Mouse (Mus musculus) hindbrain, embryonic 16.5 days (tissue): ENCODE data around the gene Brd3. TPM values are rescaled to one million over a fixed set of nuclear protein-coding genes. Genes with fewer than 3 reads are reported as not detected.
"Not testable (repeated sequence)": the region's sequence is repeated elsewhere in the genome, so short reads cannot be mapped to it uniquely, and the experiment has no call there.

Experiments used
- ATAC-seq: fragments of 200-750 bp; cut with Nextera tagmentation; 2 replicates; pipeline ENCODE4 v1.8.0; 2017; ENCODE audit warnings: moderate TSS enrichment, moderate library complexity
- H3K27ac ChIP-seq: fragments of 300-500 bp; sonication (generic); 2 replicates; pipeline ENCODE4 v1.5.1; 2014; ENCODE audit warnings: low read depth, mild to moderate bottlenecking, control low read depth, low read length, moderate library complexity
- H3K27me3 ChIP-seq: fragments of 300-500 bp; sonication (generic); replicated peaks from 2 replicates; pipeline ENCODE4 v1.6.1; 2014; ENCODE audit warnings: low read length; ENCODE audit not compliant: control insufficient read depth, insufficient read depth
- H3K36me3 ChIP-seq: fragments of 300-500 bp; sonication (generic); 2 replicates; pipeline ENCODE4 v1.6.1; 2014; ENCODE audit warnings: mild to moderate bottlenecking, low read length, moderate library complexity, mixed read lengths; ENCODE audit not compliant: control insufficient read depth, insufficient read depth
- H3K4me1 ChIP-seq: fragments of 300-500 bp; sonication (generic); 2 replicates; pipeline ENCODE4 v1.6.1; 2014; ENCODE audit warnings: low read depth, low read length; ENCODE audit not compliant: control insufficient read depth, insufficient read depth
- H3K4me2 ChIP-seq: fragments of 300-500 bp; sonication (generic); 2 replicates; pipeline ENCODE4 v1.6.1; 2014; ENCODE audit warnings: mild to moderate bottlenecking, low read length, control low read depth, moderate library complexity
- H3K4me3 ChIP-seq: fragments of 300-500 bp; sonication (generic); 2 replicates; pipeline ENCODE4 v1.5.1; 2014; ENCODE audit warnings: mild to moderate bottlenecking, low read length, control low read depth, moderate library complexity
- H3K9ac ChIP-seq: fragments of 300-500 bp; sonication (generic); 2 replicates; pipeline ENCODE4 v1.6.1; 2014; ENCODE audit warnings: low read depth, mild to moderate bottlenecking, control low read depth, low read length, moderate library complexity
- H3K9me3 ChIP-seq: fragments of 300-500 bp; sonication (generic); 2 replicates; pipeline ENCODE4 v1.6.1; 2014; ENCODE audit warnings: mild to moderate bottlenecking, low read length, moderate library complexity; ENCODE audit not compliant: control insufficient read depth
- WGBS: fragments of 180-500 bp; shearing (Covaris S2); extraction: QIAGEN DNeasy Blood & Tissue Kit; methylation state at CpG from one replicate; pipeline ENCODE4 v1.1.7; 2014; 5-methylcytosine and 5-hydroxymethylcytosine counted together
- polyA plus RNA-seq: library from polyadenylated mRNA; unstranded; fragments of >200 nt; fragmentation: Nextera tagmentation; extraction: Ambion mirVana; gene quantifications from 2 replicates; pipeline ENCODE4 v1.2.1, GENCODE M21; 2015

Brd3 gene
- polyA plus RNA-seq, result 102 and 129 TPM in 2 replicates

DNA sequence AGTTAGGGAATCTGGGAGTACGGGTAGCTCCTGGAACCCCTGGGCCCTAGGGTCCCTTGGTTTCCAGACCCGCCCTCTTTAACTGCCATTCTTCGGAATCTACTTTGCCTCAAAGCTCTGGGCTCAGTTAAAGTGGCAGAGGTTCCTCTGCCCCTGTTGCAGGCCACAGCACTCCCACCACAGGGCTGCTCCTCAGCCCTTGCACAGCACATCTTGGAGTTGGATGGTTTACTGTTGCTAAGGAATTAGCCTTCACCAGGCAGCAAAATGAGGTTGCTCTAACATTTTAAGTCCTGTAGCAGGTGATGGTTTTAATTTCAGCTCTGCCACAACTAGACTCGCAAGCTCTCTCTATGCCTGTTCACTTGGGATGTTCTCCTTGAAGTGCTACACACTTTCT is at the start of gene Brd3:
Brd3 (minus strand) TSS at position 101 of the 400 bp plus-strand sequence.
- Histone ChIP-seq H3K9ac (no peak within 1 kb of the TSS), H3K4me1 (no peaks in the 10 kb centered on the region), H3K4me3 (no peak within 1 kb of the TSS), H3K27ac (no peak within 1 kb of the TSS), H3K9me3 (no peaks in the 10 kb centered on the region), H3K36me3 (no peaks in the 10 kb centered on the region), H3K27me3 (no peaks in the 10 kb centered on the region), H3K4me2 (no peak within 1 kb of the TSS)
- WGBS, result 75% methylated on average over 4 of the region's 4 CpGs
- no peak for ATAC-seq

DNA sequence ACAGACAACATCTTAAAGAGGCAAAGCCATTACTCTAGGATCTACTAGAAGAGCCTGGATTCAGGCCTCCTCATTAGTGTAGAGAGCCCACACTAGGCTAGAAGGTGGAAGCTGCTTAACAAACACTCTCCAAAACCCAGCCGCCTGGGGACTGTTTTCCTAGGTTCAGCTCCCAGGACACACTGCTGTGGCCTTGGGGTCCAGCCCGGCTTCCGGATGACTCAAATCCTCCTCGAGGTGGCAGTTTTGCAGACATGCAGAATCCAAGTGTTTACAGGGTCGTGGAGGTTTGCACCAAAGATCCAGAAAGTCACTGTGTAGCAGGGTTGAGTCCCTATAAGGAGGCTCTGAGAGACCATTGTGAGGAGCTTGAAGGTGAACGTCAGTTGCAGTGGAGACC is 49.5 kb upstream of the Brd3 start:
- Histone ChIP-seq H3K27ac (no peak overlapping the region), H3K9ac (no peak overlapping the region; the same call in 1 of the 2 replicates), H3K27me3 (no peaks in the 10 kb centered on the region; the same call in 1 of the 2 replicates), H3K9me3 (no peaks in the 10 kb centered on the region), H3K4me3 (no peak overlapping the region), H3K4me1 (no peaks in the 10 kb centered on the region), H3K36me3 (no peaks in the 10 kb centered on the region), H3K4me2 (no peak overlapping the region)
- no peak for ATAC-seq
- 85% methylated on average over 6 of the region's 6 CpGs for WGBS

DNA sequence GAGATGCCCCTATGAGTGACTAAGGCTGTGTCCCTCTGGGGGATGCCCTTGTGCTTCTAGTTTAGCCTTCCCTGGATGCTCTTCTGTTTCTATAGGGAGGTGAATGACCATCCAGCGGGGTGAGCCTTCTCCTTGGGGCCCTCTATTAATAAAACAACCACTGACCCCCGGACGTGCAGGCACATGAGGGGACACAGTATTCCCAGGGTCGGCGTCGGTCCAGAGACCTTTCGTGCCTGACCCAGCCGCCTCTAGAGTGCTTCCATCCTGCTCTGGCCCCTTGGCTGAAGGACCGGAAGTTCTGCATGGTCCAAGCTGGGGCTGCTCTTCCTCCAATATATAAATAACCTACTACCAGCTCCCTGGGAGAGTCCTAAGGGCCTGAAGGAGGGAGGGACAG is 46.8 kb upstream of the Brd3 start:
- WGBS, result 80% methylated on average over 9 of the region's 9 CpGs
- H3K9me3 ChIP-seq, result no peaks in the 10 kb centered on the region
- ATAC-seq, result no peak
- no peaks in the 10 kb centered on the region; the same call in 1 of the 2 replicates for H3K27me3 ChIP-seq
- H3K9ac ChIP-seq, result peak overlapping the region; percentile 31; the same call in 1 of the 2 replicates
- no peak overlapping the region for H3K4me3 ChIP-seq
- no peaks in the 10 kb centered on the region for H3K4me1 ChIP-seq
- no peak overlapping the region for H3K4me2 ChIP-seq
- H3K36me3 ChIP-seq, result no peaks in the 10 kb centered on the region
- H3K27ac ChIP-seq, result no peak overlapping the region

DNA sequence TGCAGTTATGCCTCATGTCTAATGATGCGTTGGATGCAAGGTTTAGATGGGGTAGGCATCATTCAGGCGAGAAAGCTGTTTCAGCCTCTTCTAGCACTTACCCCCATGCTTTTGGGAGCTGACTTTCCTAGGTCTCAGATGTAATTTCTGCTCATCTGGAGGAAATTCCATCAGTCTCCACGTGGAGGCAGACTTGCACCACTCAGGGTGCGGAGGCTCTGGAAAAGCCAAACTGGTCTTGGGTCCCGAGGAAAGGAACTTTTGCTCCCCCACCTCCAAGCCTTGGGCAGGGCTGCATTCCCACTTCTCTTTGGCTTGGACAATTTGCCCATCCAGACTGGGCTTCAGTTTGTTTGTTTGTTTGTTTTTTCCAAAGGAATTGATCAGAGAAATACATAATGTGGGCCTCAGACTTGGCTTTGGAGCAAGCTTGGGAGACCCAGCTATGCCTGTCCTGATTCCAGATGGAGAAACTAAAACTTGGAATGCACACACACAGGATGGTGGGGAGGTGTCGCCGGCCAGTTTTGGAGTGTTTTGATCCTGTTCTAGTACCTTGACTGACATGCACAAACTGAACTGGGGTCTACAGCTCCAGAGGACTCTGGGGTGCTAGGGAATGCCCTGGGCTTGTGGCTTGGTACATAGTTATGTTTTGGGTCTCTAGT is 45.3 kb upstream of the Brd3 start:
- no peak overlapping the region for H3K9ac ChIP-seq
- H3K36me3 ChIP-seq, result no peaks in the 10 kb centered on the region
- H3K4me1 ChIP-seq, result no peaks in the 10 kb centered on the region
- 0 out of 2 replicates have a peak, but pooled peaks have one; percentile 11 for ATAC-seq
- no peaks in the 10 kb centered on the region; the same call in 1 of the 2 replicates for H3K27me3 ChIP-seq
- 24% methylated on average over 7 of the region's 7 CpGs for WGBS
- no peak overlapping the region for H3K4me3 ChIP-seq
- H3K27ac ChIP-seq, result no peak overlapping the region
- H3K4me2 ChIP-seq, result no peak overlapping the region
- H3K9me3 ChIP-seq, result no peaks in the 10 kb centered on the region

DNA sequence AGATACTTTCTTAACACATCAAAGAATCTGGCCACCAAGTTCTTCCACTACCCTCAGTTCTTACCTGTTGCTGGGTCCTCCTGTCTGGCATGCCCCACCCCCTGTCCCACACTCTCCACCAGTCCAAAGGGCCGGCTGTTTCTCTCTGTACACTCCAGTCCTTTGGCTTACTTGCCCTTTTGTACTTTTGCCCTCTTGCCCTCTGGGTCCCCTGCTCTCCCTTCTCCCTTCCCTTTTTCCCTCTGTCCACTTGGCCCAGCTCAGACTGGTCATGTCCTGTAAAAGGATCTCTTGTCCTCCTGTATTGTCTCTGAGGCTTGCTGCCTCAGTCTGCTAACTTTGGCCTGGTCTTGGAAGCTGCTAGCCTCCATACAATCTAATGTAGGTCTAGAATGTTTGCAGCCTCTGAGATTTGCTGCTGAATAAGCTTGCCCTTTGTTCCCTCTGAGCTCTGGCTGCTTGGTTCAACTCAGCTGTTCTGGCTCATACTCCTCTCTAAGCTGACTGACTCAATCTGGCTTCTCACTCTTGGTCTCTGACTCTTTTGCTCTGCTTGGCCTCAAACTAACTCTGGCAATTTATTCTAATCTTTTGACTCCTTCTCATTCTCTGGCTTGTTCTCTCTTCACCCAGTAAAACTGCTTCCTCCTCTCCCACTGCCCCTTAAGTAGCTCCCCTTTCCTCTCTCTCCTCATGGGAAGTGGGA is 41.4 kb upstream of the Brd3 start:
- no peak for ATAC-seq
- H3K9me3 ChIP-seq, result no peaks in the 10 kb centered on the region
- H3K4me3 ChIP-seq, result no peak overlapping the region
- no peak overlapping the region for H3K9ac ChIP-seq
- no peaks in the 10 kb centered on the region for H3K27me3 ChIP-seq
- 88% methylated on average over 1 of the region's 1 CpGs for WGBS
- H3K36me3 ChIP-seq, result no peaks in the 10 kb centered on the region
- no peaks in the 10 kb centered on the region for H3K4me1 ChIP-seq
- no peak overlapping the region for H3K27ac ChIP-seq
- no peak overlapping the region for H3K4me2 ChIP-seq

DNA sequence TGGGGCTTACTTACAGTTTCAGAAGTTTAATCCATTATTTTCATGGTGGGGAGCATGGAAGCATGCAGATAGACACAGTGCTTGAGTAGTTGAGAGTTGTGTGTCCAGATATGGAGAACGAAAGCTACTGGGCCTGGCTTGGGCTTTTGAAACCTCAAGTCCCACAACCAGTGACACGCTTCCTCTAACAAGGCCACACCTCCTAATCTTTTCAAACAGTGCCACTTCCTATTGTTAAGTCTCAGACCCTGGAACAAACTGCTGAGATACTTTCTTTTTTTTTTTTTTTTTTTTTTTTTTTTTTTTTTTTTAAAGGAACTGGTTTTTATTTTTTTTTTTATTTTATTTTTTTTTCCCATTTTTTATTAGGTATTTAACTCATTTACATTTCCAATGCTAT is 40.5 kb upstream of the Brd3 start:
- no peak overlapping the region for H3K27ac ChIP-seq
- H3K36me3 ChIP-seq, result no peaks in the 10 kb centered on the region
- no peak overlapping the region for H3K4me3 ChIP-seq
- ATAC-seq, result no peak
- no peak overlapping the region for H3K4me2 ChIP-seq
- no peak overlapping the region for H3K9ac ChIP-seq
- H3K4me1 ChIP-seq, result no peaks in the 10 kb centered on the region
- WGBS, result 85% methylated on average over 2 of the region's 2 CpGs
- no peaks in the 10 kb centered on the region for H3K27me3 ChIP-seq
- H3K9me3 ChIP-seq, result no peaks in the 10 kb centered on the region

DNA sequence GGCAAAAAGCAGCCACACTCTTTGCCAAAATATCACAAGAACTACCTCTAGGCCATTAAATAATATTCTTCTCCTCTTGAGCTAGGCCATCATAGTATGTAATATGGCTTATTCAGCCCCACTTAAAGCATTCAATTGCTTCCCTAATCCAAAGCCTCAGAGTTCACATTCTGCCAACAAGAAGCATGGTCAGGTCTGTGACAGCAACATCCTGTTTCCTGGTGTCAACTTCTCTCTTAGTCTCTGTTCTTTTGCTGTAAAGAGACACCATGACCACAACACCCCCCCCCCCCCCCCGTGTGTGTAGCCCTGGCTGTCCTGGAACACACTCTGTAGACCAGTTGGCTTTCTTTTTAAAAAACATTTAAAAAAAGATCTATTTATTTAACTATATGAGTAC is 39.9 kb upstream of the Brd3 start:
- Histone ChIP-seq H3K4me2 (no peak overlapping the region), H3K27ac (no peak overlapping the region), H3K9ac (no peak overlapping the region), H3K36me3 (no peaks in the 10 kb centered on the region), H3K9me3 (no peaks in the 10 kb centered on the region), H3K27me3 (no peaks in the 10 kb centered on the region), H3K4me1 (no peaks in the 10 kb centered on the region), H3K4me3 (no peak overlapping the region)
- ATAC-seq, result no peak
- 55% methylated on average over 1 of the region's 1 CpGs for WGBS

DNA sequence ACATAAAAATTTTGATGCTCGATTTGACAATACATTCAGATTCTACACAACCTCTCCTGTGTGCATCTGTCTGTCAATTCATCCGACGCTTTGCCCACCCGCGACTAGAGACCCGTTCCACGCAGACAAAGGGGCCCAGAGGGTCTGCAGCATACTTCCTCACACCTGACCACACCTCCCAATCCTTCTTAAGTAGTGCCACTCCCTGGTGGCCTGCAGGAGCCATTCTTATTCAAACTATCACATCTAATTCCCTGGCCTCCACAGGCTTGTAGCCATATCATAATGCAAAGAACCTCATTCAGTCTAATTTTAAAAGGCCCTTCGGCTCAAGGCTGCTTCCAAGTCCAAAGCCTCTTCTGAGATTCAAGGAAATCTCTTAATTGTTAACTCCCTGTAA is 38.6 kb upstream of the Brd3 start:
- not testable (repeated sequence) for H3K9ac ChIP-seq, H3K4me1 ChIP-seq, H3K4me3 ChIP-seq, H3K27me3 ChIP-seq, H3K36me3 ChIP-seq, H3K27ac ChIP-seq, H3K4me2 ChIP-seq, ATAC-seq, H3K9me3 ChIP-seq
- 95% methylated on average over 8 of the region's 8 CpGs for WGBS

DNA sequence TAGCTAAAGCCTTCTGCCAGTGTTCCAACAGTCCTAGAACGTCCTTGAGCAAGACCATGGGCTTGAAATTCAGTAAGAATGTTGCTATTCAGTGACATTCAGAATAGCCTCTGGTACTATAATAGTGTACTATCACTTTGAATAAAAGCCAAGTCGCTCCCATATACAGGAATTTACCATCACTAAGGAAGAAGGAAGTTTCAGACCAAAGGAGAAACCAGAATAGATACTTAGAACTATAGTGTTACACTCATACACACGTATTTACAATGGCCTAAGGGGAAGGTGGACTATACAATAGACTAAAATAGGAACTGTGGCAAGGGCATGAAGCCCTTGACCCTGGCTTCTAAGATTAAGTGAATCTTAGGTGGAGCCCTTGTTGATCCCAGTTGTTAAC is 38.1 kb upstream of the Brd3 start:
- not testable (repeated sequence) for H3K4me2 ChIP-seq, H3K4me3 ChIP-seq, ATAC-seq, H3K27ac ChIP-seq, H3K36me3 ChIP-seq, H3K27me3 ChIP-seq, H3K9me3 ChIP-seq, H3K9ac ChIP-seq, H3K4me1 ChIP-seq
- 80% methylated on average over 3 of the region's 3 CpGs for WGBS
